Mouse (Mus musculus) cerebellum, adult 9-11 months (tissue): ENCODE measurements around the gene Cyp3a16.
"Not testable (repeated sequence)": the region's sequence is repeated elsewhere in the genome, so short reads cannot be mapped to it uniquely, and the experiment has no call there.

Source experiments
- DNase-seq: peaks from one replicate; pipeline ENCODE4 v3.0.0; 2022

Cyp3a16 gene

DNA sequence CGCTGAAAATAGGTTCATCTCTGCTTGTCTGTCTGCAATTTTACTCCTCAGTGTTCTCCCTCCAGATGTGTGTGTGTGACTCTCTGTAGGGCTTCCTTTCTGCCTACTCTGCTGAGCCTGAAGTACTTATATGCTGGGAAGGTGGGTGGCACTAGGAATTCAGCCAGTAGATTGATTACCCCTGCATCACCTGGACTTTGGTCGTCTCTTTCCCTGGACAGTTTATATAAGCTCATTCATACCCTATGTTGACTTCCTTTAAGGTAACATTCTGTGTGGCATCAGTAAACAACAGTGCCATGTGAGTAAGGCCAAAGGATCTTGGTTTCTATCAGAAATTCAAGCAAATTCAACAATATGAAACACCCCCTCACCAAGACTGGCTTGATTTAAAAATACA lies at the start of gene Cyp3a16:
Cyp3a16 (minus strand) TSS at position 101 of the 400 bp plus-strand sequence.
- not testable (repeated sequence) for DNase-seq

DNA sequence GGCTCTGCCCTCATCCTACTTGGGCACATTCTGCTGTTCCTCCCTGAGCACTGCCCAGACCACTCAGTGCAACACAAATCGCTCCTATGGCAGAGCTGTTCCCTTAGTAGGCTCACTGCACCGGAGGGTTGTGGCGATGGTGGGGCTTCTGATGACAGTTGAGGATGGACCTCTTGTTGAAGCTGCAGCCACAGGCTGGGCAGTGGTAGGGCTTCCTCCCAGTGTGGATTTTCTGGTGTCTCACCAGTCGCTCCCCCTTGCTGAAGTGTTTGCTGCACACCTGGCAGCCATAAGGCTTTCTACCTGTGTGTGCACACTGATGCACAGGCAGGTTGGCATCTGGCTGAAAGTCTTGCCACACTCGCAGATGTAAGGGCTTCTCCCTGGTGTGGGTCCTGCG lies 20.8 kb upstream of the Cyp3a16 start:
- DNase-seq = no peak

DNA sequence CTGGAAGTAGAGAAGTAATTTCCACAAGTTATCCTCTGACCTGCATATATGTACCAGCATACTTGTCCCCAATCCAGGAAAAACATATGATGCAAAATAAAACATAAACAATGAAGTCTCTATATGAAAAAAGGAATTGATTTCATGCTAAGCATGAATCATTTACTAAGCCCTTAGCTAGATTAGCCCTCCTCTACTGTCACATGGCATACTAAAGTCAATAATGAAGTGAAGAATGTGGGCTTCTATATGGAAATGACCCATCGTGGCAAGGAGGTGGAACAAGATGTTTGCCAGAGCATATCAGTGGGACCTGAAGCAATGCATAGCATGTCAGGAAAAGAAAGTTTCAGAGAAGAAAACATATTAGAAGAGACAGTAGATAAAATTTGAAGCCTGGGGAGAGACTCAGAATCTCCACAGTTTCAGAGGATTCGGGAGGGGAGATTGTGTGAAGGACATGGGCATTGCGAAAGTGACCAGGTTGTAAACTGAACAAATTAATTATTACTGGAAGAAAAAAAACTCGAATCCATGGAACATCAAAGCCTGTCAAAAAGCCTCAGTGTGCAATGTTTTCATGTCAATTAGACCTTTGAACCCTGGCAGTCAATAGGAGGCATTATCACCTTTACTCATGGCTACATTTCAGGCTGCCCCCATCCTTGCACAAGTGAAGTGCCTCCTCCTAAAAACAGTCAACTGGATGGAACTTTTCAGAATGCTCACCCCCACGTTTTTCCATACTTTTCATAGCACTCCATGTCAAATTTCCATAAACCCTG lies 5.0 kb downstream of the Cyp3a16 start:
- no peak for DNase-seq

GRCm38 (mm10) chr5:145462321-145462720 lies 7.2 kb downstream of the Cyp3a16 start:
- no peak for DNase-seq

DNA sequence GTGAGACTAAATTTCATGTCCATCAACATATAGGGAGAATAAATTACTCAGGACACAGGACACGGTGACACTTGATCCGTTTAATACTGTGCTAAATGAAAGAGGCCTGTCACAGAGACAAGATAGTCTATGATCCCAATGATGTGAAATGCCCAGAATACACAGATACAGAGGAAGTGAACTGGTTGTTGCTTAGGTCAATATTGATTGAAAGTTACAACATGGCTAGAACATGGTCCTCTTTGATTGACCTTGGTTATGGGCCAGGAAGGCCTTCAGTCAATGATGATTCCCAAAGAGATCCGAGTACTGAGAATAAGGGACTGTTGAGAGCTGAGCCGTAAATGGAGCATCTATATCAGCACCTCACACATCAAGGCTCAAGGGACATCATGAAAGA lies 15.1 kb downstream of the Cyp3a16 start:
- no peak for DNase-seq

DNA sequence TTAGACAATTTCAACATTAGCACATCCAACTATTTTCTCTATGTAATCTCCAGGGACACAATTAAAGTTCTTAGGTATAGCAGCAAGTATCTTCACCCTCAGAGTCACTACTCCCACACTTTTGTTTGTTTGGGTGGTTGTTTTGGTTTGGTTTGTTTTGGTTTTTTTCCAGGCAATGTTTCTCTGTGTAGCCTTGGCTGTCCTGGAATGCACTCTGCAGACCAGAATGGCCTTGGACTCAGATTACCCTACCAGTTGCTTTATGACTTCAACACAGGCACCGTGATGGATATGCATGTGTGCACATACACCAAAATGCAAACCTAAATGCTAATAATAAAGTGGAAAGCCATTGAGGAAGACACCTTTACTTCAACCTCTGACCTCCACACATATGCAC lies 35.8 kb downstream of the Cyp3a16 start:
- DNase-seq = no peak

DNA sequence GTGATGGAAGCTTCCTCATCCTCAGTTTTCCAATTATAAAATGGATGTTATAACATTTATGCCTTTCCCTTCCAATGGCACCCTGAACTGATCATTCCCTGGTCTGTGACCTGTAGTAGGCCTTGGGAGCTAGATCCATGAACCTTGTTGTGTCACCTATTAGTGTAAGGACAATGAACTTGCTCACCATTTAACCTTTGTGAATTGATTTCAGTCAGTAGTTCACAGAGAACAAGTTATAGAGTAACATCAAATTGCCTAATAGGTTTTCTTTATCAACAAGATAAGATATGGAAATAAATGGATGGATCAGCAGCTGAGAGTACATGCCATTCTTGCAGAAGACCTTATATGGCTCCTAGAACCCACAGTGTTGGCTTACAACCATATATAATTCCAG lies 38.5 kb downstream of the Cyp3a16 start:
- DNase-seq = no peak

DNA sequence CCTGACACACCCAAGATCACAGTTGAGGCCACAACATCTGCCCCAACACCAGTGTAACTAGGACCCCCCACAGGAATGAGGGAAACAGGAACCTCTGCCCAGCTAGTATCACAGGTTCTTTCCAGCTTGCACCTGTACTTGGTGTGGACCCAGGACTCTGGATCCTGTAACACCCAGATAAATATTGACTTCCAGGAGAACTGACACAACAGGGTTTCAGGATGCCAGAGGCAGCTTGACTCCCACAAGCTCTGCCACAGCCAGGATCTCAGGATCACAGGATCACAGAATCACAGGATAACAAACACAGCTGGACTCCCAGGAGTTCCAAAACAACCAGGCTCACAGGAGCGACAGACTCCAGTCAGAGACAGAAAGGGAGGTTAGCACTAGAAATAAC lies 47.2 kb downstream of the Cyp3a16 start:
- no peak for DNase-seq

DNA sequence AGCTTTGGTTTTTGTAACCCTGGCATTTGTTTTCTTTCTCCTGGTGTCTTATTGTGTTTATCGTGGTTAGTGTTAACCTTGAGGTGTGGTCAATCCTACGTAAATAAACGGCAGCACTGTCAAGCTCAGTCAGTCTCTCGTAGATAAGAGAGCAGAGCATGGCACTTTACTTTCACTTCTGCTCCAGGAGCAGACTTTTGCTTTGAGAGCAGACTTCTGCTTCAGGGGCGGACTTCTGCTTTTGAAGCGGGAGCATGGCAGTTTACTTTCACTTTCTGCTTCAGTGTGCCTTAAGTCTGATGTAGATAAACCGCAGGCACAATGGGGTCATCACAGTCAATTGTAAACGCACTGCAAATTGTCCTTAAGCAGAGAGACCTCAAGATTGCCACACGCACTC lies 54.1 kb downstream of the Cyp3a16 start:
- DNase-seq = not testable (repeated sequence)
